Mouse (Mus musculus): ENCODE results near the gene Vkorc1. TPM values are rescaled to one million over a fixed set of nuclear protein-coding genes. Genes with fewer than 3 reads are reported as not detected.

The Vkorc1 gene
- polyA plus RNA-seq, 1 experiment from 2014 or later, result 55.1 TPM

- Histone ChIP-seq H3K4me1 (ENCODE audit: control insufficient read depth, insufficient read depth, low read length) (no peaks in the 10 kb centered on the region), H3K9ac (ENCODE audit: low read depth, low read length) (no peak overlapping the region), H3K4me3 (ENCODE audit: low read depth, low read length) (no peak overlapping the region), H3K4me2 (ENCODE audit: low read length) (no peak overlapping the region), H3K36me3 (ENCODE audit: control insufficient read depth, insufficient read depth, low read length) (no peaks in the 10 kb centered on the region), H3K27me3 (ENCODE audit: control insufficient read depth, insufficient read depth, low read depth, low read length) (no peaks in the 10 kb centered on the region), H3K9me3 (replicated peaks; ENCODE audit: control insufficient read depth, low read length, poor library complexity, severe bottlenecking) (no peaks in the 10 kb centered on the region), H3K27ac (ENCODE audit: low read length) (no peak overlapping the region)
- WGBS, result 80% methylated on average over 6 of the region's 6 CpGs
- no peak for ATAC-seq
These were observed 45.2 kb downstream of the Vkorc1 start for GRCm38 (mm10) chr7:127849973-127850875.

Other genes with a start within 250 kb of the Vkorc1 start
- gene Bcl7c, start 186.7 kb downstream of the Vkorc1 start, polyA plus RNA-seq (2015; fragmentation: Nextera tagmentation; extraction: Ambion mirVana), result 41.7 and 43.2 TPM in 2 replicates
- 3.2 and 3.3 TPM in 2 replicates for gene Ctf1, start 182.9 kb downstream of the Vkorc1 start, polyA plus RNA-seq (2015; fragmentation: Nextera tagmentation; extraction: Ambion mirVana)
- 0.10 TPM in 1 of 2 replicates, not detected in the other for gene Ctf2, start 163.5 kb downstream of the Vkorc1 start, polyA plus RNA-seq (2015; fragmentation: Nextera tagmentation; extraction: Ambion mirVana)
- 7.4 and 8.0 TPM in 2 replicates for gene Fbxl19, start 151.1 kb downstream of the Vkorc1 start, polyA plus RNA-seq (2015; fragmentation: Nextera tagmentation; extraction: Ambion mirVana)
- gene Orai3, start 125.8 kb downstream of the Vkorc1 start, polyA plus RNA-seq (2015; fragmentation: Nextera tagmentation; extraction: Ambion mirVana), result 8.8 TPM in 2 replicates
- gene Setd1a, start 118.9 kb downstream of the Vkorc1 start, polyA plus RNA-seq (2015; fragmentation: Nextera tagmentation; extraction: Ambion mirVana), result 12.8 and 18.0 TPM in 2 replicates
- not detected in 2 replicates for gene Gm49388, start 110.0 kb downstream of the Vkorc1 start, polyA plus RNA-seq (2015; fragmentation: Nextera tagmentation; extraction: Ambion mirVana)
- gene Hsd3b7, start 95.0 kb downstream of the Vkorc1 start, polyA plus RNA-seq (2015; fragmentation: Nextera tagmentation; extraction: Ambion mirVana), result 8.4 and 10.3 TPM in 2 replicates
- gene Stx4a, start 71.3 kb downstream of the Vkorc1 start, polyA plus RNA-seq (2015; fragmentation: Nextera tagmentation; extraction: Ambion mirVana), result 18.3 and 19.7 TPM in 2 replicates
- 66.5 and 82.2 TPM in 2 replicates for gene Stx1b, start 71.1 kb downstream of the Vkorc1 start, polyA plus RNA-seq (2015; fragmentation: Nextera tagmentation; extraction: Ambion mirVana)
- 8.3 and 10.6 TPM in 2 replicates for gene Zfp646, start 19.4 kb downstream of the Vkorc1 start, polyA plus RNA-seq (2015; fragmentation: Nextera tagmentation; extraction: Ambion mirVana)
- gene Zfp668, start 18.8 kb downstream of the Vkorc1 start, polyA plus RNA-seq (2015; fragmentation: Nextera tagmentation; extraction: Ambion mirVana), result 37.8 and 38.8 TPM in 2 replicates
- gene Prss53, start 4.6 kb downstream of the Vkorc1 start, polyA plus RNA-seq (2015; fragmentation: Nextera tagmentation; extraction: Ambion mirVana), result 1.1 and 1.2 TPM in 2 replicates
- gene Gm21974, start 163 bp downstream of the Vkorc1 start, polyA plus RNA-seq (2015; fragmentation: Nextera tagmentation; extraction: Ambion mirVana), result not detected in 2 replicates
- gene Bckdk, start 8.5 kb upstream of the Vkorc1 start, polyA plus RNA-seq (2015; fragmentation: Nextera tagmentation; extraction: Ambion mirVana), result 61.3 and 67.1 TPM in 2 replicates
- gene Kat8, start 16.9 kb upstream of the Vkorc1 start, polyA plus RNA-seq (2015; fragmentation: Nextera tagmentation; extraction: Ambion mirVana), result 46.9 and 48.3 TPM in 2 replicates
- 0.20 and 0.27 TPM in 2 replicates for gene Prss8, start 34.5 kb upstream of the Vkorc1 start, polyA plus RNA-seq (2015; fragmentation: Nextera tagmentation; extraction: Ambion mirVana)
- gene Prss36, start 51.1 kb upstream of the Vkorc1 start, polyA plus RNA-seq (2015; fragmentation: Nextera tagmentation; extraction: Ambion mirVana), result 12.2 and 13.4 TPM in 2 replicates
- 283 and 325 TPM in 2 replicates for gene Fus, start 71.8 kb upstream of the Vkorc1 start, polyA plus RNA-seq (2015; fragmentation: Nextera tagmentation; extraction: Ambion mirVana)
- 2.3 and 6.9 TPM in 2 replicates for gene Pycard, start 98.2 kb upstream of the Vkorc1 start, polyA plus RNA-seq (2015; fragmentation: Nextera tagmentation; extraction: Ambion mirVana)
- gene Trim72, start 108.3 kb upstream of the Vkorc1 start, polyA plus RNA-seq (2015; fragmentation: Nextera tagmentation; extraction: Ambion mirVana), result not detected in 2 replicates
- gene Itgam, start 167.0 kb upstream of the Vkorc1 start, polyA plus RNA-seq (2015; fragmentation: Nextera tagmentation; extraction: Ambion mirVana), result 0.83 and 0.90 TPM in 2 replicates
- not detected in 2 replicates for gene Gm49368, start 167.1 kb upstream of the Vkorc1 start, polyA plus RNA-seq (2015; fragmentation: Nextera tagmentation; extraction: Ambion mirVana)
- gene Itgax, start 233.9 kb upstream of the Vkorc1 start, polyA plus RNA-seq (2015; fragmentation: Nextera tagmentation; extraction: Ambion mirVana), result 0.09 and 0.21 TPM in 2 replicates